Comparison of ENCODE assay signal across 25 mouse cellular contexts in genomic region chr9:110478639-110479038, GRCm38 (mm10). TPM values are rescaled to one million over a fixed set of nuclear protein-coding genes. Genes with fewer than 3 reads are reported as not detected.
"Had no signal": no experiment of that assay in that cellular context is flagged by ENCODE, and none has a peak within 500 bp of the region (broad histone marks: within the 10 kb centered on the region; RNA-seq: fewer than 3 reads in every experiment).

No protein-coding gene starts in this region.

- H3K9ac ChIP-seq: limb, embryonic 13.5 days; liver, embryonic 12.5 days; liver, embryonic 15.5 days; lung, embryonic 15.5 days; midbrain, embryonic 15.5 days had no signal

- H3K27me3 ChIP-seq: megakaryocyte, embryonic 14.5 days had no signal

- ATAC-seq: intestine, postnatal 0 days; liver, embryonic 12.5 days; midbrain, embryonic 15.5 days had no signal

- H3K36me3 ChIP-seq: limb, embryonic 10.5 days; limb, embryonic 13.5 days; liver, embryonic 12.5 days; liver, embryonic 15.5 days; lung, embryonic 15.5 days; midbrain, embryonic 10.5 days; midbrain, embryonic 15.5 days had no signal

- H3K4me3 ChIP-seq: layer of hippocampus, adult 2 months; limb, embryonic 10.5 days; limb, embryonic 13.5 days; liver, embryonic 12.5 days; liver, embryonic 15.5 days; lung, embryonic 15.5 days; midbrain, embryonic 10.5 days; midbrain, embryonic 15.5 days had no signal

- H3K9me3 ChIP-seq: limb, embryonic 10.5 days; limb, embryonic 13.5 days; liver, embryonic 12.5 days; liver, embryonic 15.5 days; lung, embryonic 15.5 days; megakaryocyte, embryonic 14.5 days; midbrain, embryonic 10.5 days; midbrain, embryonic 15.5 days had no signal

- H3K4me2 ChIP-seq: limb, embryonic 13.5 days; liver, embryonic 15.5 days; lung, embryonic 15.5 days; midbrain, embryonic 15.5 days had no signal

- DNase-seq: kidney, adult 2 months; kidney, postnatal 25 days; layer of hippocampus, adult 9-11 months; liver; lung, adult 18-20 months; lung, postnatal 10 days; lung, postnatal 36 days; right cerebral cortex, adult 18-20 months; right cerebral cortex, postnatal 14 days; right cerebral cortex, postnatal 4 days; thymus, postnatal 25 days had no signal

- H3K27ac ChIP-seq: kidney, postnatal 0 days; layer of hippocampus, adult 2 months; limb, embryonic 10.5 days; limb, embryonic 13.5 days; liver, embryonic 12.5 days; liver, embryonic 15.5 days; lung, embryonic 15.5 days; midbrain, embryonic 10.5 days; midbrain, embryonic 15.5 days had no signal

RNA-seq across cellular contexts. Expression of gene Ngp, which starts 59.1 kb away (rescaled TPM):
- total RNA-seq: layer of hippocampus, adult 2 months; left cerebral cortex, postnatal 25 days had no signal
- polyA plus RNA-seq: kidney, embryonic 14.5 days; large intestine, adult 2 months; limb, embryonic 10.5 days had no signal
